In the genomic region with DNA sequence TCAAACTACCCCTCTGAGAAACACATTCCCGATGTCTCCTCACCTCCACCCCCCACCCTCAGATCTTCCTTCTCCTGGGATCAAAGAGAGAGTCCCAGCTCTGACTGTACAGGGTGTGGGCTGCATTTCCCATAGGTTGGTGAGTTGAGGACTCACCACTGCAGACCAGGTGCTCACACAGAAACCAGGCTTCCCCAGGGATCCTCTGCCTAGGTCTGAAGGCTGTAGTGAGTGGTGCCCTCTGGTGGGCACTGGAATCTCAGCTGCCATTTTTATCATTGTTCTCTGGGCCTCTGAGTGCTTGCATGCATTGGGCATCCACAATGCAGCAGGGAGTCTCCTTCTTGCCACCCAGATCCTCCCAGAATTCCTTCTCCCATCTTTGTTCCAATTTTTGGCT, we compare ENCODE assay signal across 9 mouse cellular contexts. TPM values are rescaled to one million over a fixed set of nuclear protein-coding genes. Genes with fewer than 3 reads are reported as not detected.
A peak's percentile ranks its signal among the peaks of the same experiment; 100 is the strongest.
DNase-seq lines count a peak whose midpoint lies in the region; ATAC-seq and TF ChIP-seq lines count a peak whose summit lies in the region.
"Had no signal": no experiment of that assay in that cellular context is flagged by ENCODE, and none has a peak within 500 bp of the region (broad histone marks: within the 10 kb centered on the region; RNA-seq: fewer than 3 reads in every experiment).

No protein-coding gene starts in this region.

- TF ChIP-seq CTCF in left cerebral cortex, adult 2 months (IDR thresholded peaks at IDR 0.05), result peak; percentile 75

- no peak; the same call in 1 of the 2 replicates for ATAC-seq in embryonic facial prominence, embryonic 14.5 days (ENCODE audit: low read depth)
- ATAC-seq in hindbrain, embryonic 12.5 days (ENCODE audit: low FRiP score), result peak; percentile 58; the same call in 1 of the 2 replicates

- 0 out of 2 replicates have a peak overlapping the region, but pooled peaks have one; percentile 76 for H3K27ac ChIP-seq in embryonic facial prominence, embryonic 14.5 days (replicated peaks; ENCODE audit: low read depth, low read length)
- no peak overlapping the region for H3K27ac ChIP-seq in hindbrain, embryonic 12.5 days
- peak overlapping the region; percentile 95 for H3K27ac ChIP-seq in left cerebral cortex, adult 2 months

- intact Hi-C loops in left cerebral cortex, adult 2 months (cut with DNase I), result loop anchor here (1.0 to 10.0 kb wide), 2 partner anchors 32 to 236 kb away; a partner anchor contains a TSS

- no peaks in the 10 kb centered on the region for H3K36me3 ChIP-seq in embryonic facial prominence, embryonic 14.5 days (ENCODE audit: control insufficient read depth, insufficient read depth, low read length)
- no peaks in the 10 kb centered on the region for H3K36me3 ChIP-seq in hindbrain, embryonic 12.5 days

- peaks cover 22% of the 10 kb centered on the region for H3K4me1 ChIP-seq in embryonic facial prominence, embryonic 14.5 days (ENCODE audit: control insufficient read depth, insufficient read depth, low read length)
- no peaks in the 10 kb centered on the region for H3K4me1 ChIP-seq in hindbrain, embryonic 12.5 days

- H3K4me3 ChIP-seq in embryonic facial prominence, embryonic 14.5 days (ENCODE audit: low read depth, low read length), result no peak overlapping the region
- H3K4me3 ChIP-seq in hindbrain, embryonic 12.5 days, result no peak overlapping the region
- H3K4me3 ChIP-seq in left cerebral cortex, adult 2 months, result no peak overlapping the region
- H3K4me3 ChIP-seq: myocyte had no signal

- no peak overlapping the region for H3K9ac ChIP-seq in embryonic facial prominence, embryonic 14.5 days (ENCODE audit: low read depth, low read length)
- no peak overlapping the region for H3K9ac ChIP-seq in hindbrain, embryonic 12.5 days

- no peak overlapping the region for H3K4me2 ChIP-seq in embryonic facial prominence, embryonic 14.5 days (ENCODE audit: low read depth, low read length)
- H3K4me2 ChIP-seq in hindbrain, embryonic 12.5 days (replicated peaks), result no peak overlapping the region

- 53% methylated on average over 1 of the region's 1 CpGs for WGBS in embryonic facial prominence, embryonic 14.5 days
- 91% methylated on average over 1 of the region's 1 CpGs for WGBS in hindbrain, embryonic 12.5 days

- no peaks in the 10 kb centered on the region for H3K27me3 ChIP-seq in embryonic facial prominence, embryonic 14.5 days (replicated peaks; ENCODE audit: control insufficient read depth, insufficient read depth, low read length)
- H3K27me3 ChIP-seq in hindbrain, embryonic 12.5 days, result no peaks in the 10 kb centered on the region; the same call in 1 of the 2 replicates

- DNase-seq in layer of hippocampus, adult 11-12 months (ENCODE audit: low spot score), result peak; percentile 85
- no peak for DNase-seq in layer of hippocampus, adult 9-10 months (ENCODE audit: low spot score)
- peak; percentile 45 for DNase-seq in adrenal gland, postnatal 25 days
- peak; percentile 82 for DNase-seq in embryonic facial prominence, embryonic 14.5 days (ENCODE audit: low spot score)
- peak; percentile 70 to 75 for DNase-seq in left cerebral cortex, adult 2 months (ENCODE audit: extremely low spot score in 1 of 2, low spot score in 2 of 2)
- peak; percentile 13 to 39 for DNase-seq in natural killer cell, adult 2 months (ENCODE audit: low spot score in 2 of 2)
- peak; percentile 63 to 77 for DNase-seq in thymus, postnatal 10 days (ENCODE audit: low spot score in 2 of 2)

- H3K9me3 ChIP-seq in embryonic facial prominence, embryonic 14.5 days (ENCODE audit: control insufficient read depth, low read length), result no peaks in the 10 kb centered on the region
- H3K9me3 ChIP-seq in hindbrain, embryonic 12.5 days (replicated peaks), result no peaks in the 10 kb centered on the region

RNA-seq across cellular contexts. Expression of a gene that starts 31.5 kb away (rescaled TPM):
- total RNA-seq in adrenal gland, postnatal 25 days (2021), result 6.4 and 8.1 TPM in 2 replicates
- 13.5 and 21.7 TPM in 2 replicates for polyA plus RNA-seq in embryonic facial prominence, embryonic 14.5 days (2014; fragmentation: Nextera tagmentation; extraction: Ambion mirVana)
- polyA plus RNA-seq in hindbrain, embryonic 12.5 days (2016; fragmentation: Nextera tagmentation; extraction: Ambion mirVana), result 0.91 and 1.1 TPM in 2 replicates
- total RNA-seq in left cerebral cortex, adult 2 months (2021), result 10 to 100 TPM; 52.6 to 53.0 TPM

RNA-seq across cellular contexts. Expression of a gene that starts 39.0 kb away (rescaled TPM):
- 71.1 and 79.9 TPM in 2 replicates for total RNA-seq in adrenal gland, postnatal 25 days (2021)
- 70.2 and 78.7 TPM in 2 replicates for polyA plus RNA-seq in embryonic facial prominence, embryonic 14.5 days (2014; fragmentation: Nextera tagmentation; extraction: Ambion mirVana)
- polyA plus RNA-seq in hindbrain, embryonic 12.5 days (2016; fragmentation: Nextera tagmentation; extraction: Ambion mirVana), result 67.5 and 71.8 TPM in 2 replicates
- total RNA-seq in left cerebral cortex, adult 2 months (2021), result 10 to 100 TPM; 54.0 to 55.3 TPM
